Mouse (Mus musculus): Measurements from ENCODE around the gene 4930451I11Rik.

DNA sequence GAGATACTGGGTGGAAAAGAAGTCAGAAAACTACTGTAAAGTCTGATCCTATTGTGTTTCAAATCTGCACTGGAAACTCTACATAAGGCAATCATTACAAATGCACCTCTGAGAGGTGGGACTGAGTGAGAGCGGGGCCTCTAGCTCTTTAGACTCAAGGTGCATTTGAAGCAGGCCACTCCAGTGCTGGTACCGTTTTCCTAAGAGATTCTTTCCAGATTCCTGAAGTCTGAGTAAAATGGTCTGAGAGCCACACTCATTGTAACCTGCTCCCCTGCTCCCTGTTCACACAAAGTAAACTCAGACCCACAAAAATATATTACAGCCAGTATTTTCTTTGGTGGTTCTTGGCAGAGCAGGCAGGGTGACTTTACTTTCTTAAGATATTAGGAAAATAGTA lies 36.1 kb upstream of the 4930451I11Rik start:
- TF ChIP-seq CTCF (IDR thresholded peaks at IDR 0.05; ENCODE audit: extremely low read depth, insufficient read depth, insufficient read length, insufficient replicate concordance) (no peak), POLR2A (IDR thresholded peaks at IDR 0.05; ENCODE audit: low read depth, low read length) (no peak)

All from spleen, adult 2 months (tissue).